Mouse (Mus musculus): ENCODE results near the gene Gm5134.

The Gm5134 gene

DNA sequence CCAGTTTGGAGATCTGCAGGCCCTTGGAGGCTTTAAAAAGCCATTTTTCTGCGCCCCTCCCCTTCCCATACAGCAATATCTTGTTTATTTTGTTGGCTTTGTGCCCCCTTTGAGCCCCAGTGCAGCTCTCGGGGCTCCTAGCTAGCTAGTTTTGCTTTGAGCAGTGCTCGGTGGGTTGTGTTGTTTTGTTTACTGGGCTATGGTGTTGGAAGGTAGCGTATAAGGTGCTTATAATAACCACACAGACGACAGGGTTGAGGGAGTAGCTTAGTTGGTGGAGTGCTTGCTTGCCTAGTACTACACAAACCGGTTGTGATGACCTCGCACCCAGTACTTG lies 78.8 kb downstream of the Gm5134 start:
- DNase-seq (ENCODE audit: low spot score): no peak

DNA sequence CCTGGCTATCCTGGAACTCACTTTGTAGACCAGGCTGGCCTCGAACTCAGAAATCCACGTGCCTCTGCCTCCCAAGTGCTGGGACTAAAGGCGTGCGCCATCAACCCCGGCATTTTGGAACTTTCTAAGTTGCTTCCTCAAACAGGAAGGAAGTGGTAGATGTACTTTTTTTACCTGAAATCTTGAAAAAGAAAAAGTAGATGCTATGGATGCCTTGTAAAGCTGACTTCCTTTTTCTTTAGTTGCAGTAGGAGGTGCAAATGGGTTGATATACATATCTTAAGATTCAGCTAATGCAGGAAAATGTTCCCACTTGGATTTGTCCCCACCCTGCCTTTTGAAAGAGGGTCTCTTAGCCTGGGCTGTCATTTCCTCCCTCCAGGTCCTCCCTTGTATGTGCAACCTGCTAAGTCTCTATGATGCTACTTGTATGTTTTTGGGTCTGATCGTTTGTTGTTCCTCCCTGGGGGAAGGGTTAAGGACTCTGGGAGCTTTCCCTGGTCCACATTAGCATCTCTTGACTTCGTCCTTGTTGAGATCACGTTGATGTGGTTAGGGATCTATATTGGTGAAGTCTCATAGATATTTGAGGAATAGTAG lies 79.8 kb downstream of the Gm5134 start:
- no peak for DNase-seq (ENCODE audit: low spot score)

DNA sequence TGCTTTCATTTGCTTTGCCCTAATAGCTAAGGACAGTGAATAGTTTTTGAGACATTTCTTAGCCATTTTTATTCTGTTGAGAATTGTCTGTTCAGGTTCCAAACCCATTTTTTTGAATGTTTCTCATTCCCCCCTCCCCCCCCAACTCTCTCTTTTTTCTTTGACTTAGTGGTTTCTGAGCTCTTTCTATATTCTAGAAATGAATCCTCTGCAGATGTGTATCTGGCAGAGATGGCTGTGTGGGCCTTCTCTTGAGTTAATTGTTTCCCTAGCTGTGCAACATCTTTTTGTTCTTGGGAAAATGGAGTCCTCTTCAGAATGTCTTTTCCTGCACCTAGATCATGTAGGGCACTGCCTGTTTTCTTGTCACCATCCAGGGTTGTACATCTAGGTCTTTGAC lies 81.0 kb downstream of the Gm5134 start:
- no peak for DNase-seq (ENCODE audit: low spot score)

DNA sequence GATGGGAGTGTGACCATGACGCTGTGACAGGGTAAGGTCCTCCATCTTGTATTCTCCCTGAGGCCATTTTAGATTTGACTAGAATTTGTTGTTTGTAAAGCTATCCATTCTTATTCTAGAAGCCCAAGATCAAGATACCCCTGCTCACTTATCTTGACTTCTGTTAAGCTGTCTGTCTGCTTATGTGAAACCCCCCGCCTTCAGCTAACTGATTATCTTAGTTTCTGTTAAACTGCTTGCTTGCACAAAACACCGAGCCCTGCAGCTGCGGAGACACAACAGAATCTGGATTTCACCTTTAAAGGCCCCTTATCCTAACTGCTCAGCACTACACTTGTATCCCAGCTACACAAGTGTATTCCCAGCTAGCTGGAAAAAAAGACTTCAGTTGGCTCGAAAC lies 82.6 kb downstream of the Gm5134 start:
- no peak for DNase-seq (ENCODE audit: low spot score)

DNA sequence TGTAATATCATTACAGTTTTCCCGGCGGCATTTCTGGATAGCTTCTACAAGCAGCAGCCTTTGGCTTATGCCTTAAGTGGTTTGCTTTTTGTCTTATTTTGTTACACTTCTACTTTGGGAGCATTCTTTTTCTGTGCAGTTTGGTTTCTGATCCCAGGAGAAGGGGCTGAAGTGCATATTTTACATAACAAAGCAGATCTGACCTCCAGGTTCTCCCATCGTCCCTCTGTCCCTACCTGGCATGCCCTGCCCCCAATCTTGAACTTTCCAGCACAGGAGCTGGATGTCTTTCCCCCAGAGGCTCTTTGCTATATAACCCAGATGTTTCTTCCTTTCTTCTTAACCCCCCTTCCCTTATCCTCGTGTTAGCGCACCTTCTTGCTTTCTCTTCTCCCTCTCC lies 91.0 kb downstream of the Gm5134 start:
- DNase-seq (ENCODE audit: low spot score): no peak

DNA sequence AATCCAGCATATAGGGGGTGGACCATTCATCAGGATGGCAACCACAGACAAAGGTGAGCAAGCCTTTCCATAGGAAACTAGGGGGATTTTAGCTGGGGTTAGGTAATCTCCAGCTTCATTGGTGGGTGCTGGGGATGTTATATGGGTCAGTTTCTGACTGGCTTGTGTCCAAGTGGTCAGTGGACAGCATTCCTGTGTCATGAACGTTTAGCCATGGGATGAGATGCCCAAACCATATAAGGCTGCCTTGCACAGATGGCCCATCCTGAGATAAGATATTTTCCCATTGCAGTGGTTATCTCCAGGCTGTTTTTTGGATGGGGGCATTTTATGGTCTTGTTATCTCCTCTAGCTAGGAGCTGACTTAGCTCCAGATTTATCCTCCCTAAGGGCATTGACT lies 92.4 kb downstream of the Gm5134 start:
- DNase-seq (ENCODE audit: low spot score): no peak

DNA sequence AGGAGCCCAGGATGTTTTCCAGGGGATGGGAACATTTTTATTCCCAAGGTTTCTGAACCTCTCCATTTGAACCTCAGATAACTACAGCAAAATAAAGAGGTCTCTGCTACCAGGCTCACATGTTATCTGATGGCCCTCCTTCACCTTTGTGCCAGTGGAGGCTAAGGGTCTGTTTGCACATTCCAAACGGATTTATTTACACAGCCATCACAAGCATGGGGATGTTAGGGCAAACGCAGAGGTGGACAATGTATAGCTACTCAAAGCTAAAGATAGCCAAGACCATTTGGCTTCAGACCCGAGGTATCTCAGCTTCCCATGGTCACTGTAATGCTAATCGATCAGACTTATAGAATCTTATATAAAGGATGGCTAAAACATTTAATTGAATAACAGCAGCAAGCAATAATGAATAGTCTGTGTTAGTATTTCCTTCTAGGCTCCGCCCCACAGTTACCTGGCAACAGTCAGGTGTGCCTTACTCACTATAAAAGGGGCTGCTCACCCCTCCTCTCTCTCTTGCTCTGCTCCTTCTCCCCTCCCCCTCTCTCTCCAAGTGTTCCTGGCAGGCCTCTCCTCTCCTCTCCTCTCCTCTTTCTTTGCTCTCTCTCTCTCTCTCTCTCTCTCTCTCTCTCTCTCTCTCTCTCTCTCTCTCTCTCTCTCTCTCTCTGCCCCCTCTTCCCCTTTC lies 93.0 kb downstream of the Gm5134 start:
- DNase-seq (ENCODE audit: low spot score): no peak

DNA sequence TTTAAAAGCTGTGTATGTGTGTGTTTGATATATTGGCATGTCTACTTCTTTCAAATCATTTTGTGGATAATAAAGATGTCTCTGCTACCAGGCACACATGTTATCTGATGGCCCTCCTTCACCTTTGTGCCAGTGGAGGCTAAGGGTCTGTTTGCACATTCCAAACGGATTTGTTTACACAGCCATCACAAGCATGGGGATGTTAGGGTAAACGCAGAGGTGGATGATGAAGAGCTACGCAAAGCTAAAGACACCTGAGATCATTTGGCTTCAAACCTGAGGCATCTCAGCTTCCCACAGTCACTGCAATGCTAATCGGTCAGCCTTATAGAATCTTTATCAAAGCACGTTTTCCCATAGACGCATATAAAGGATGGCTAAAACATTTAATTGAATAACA lies 94.7 kb downstream of the Gm5134 start:
- no peak for DNase-seq (ENCODE audit: low spot score)

DNA sequence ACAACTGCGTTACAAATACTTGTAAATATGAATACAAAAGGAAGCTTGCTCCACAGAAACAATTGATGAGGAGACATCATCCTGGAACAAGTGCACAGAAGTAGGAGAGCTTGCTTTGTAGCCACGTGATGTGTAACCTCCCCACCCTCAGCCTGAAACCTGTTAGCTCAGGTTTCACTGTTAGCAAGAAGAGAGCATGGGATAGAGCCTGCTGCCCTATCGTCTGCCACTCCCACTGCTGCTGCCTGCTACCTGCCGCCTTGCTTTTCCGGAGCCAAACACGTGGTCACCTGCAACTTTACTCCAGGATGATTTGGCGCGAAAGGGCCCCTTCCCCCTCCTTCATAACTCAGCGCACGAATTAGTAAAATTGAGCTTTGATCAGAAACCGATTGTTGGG lies 97.5 kb downstream of the Gm5134 start:
- DNase-seq (ENCODE audit: low spot score): no peak
